Mouse (Mus musculus): ENCODE data around the gene Luc7l2. TPM values are rescaled to one million over a fixed set of nuclear protein-coding genes. Genes with fewer than 3 reads are reported as not detected.

The Luc7l2 gene
- total and polyA plus RNA-seq, 2 experiments from 2014 or later = 23.4 to 41.0 TPM

DNA sequence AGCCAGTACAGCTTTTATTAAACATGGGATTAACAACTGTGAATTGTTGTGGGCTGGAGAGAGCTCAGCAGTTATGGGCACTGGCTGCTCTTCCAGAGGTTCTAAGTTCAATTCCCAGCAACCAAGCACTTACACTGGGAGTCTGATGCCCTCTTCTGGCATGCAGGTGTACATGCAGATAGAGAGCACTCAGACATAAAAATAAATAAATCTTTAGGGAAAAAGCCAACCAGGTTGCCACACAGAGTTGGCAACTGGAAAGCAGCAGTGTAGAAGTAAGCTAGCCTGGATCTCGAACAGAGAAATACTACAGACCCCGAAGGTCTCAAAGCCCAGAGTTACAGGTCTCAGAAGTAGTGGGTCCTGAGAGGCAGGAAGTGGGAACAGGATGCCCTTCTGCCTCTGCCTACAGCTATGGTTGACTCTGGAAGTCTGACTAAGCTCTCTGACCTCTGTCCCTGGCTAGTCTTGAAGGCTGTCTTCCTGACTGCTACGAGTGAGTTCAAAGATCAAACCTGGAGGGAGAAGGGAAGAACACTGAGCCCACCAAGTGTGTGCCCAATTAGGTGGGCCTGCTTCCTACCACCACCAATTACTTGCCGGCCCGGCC lies 19.8 kb upstream of the Luc7l2 start:
- no peak overlapping the region for H3K4me3 ChIP-seq (ENCODE audit: low read depth, low read length)
- H3K4me2 ChIP-seq (ENCODE audit: low read depth, low read length) = no peak overlapping the region
- H3K27ac ChIP-seq (ENCODE audit: low read depth) = no peak overlapping the region
- no peak for ATAC-seq (ENCODE audit: insufficient read depth, low read depth)
- no peak for DNase-seq (ENCODE audit: low spot score)
- no peak overlapping the region for H3K9ac ChIP-seq (replicated peaks; ENCODE audit: low read depth, low read length)
- H3K9me3 ChIP-seq (replicated peaks; ENCODE audit: control insufficient read depth, low read length) = no peaks in the 10 kb centered on the region
- WGBS = 48% methylated on average over 5 of the region's 5 CpGs
- H3K27me3 ChIP-seq (ENCODE audit: control insufficient read depth, insufficient read depth, low read length) = no peaks in the 10 kb centered on the region
- peaks cover 11% of the 10 kb centered on the region for H3K4me1 ChIP-seq (ENCODE audit: control insufficient read depth, insufficient read depth)
- TF ChIP-seq EP300 (IDR thresholded peaks at IDR 0.05; ENCODE audit: low read depth) (no peak), CTCF (IDR thresholded peaks at IDR 0.05; ENCODE audit: low read depth) (peak; percentile 62)
- H3K36me3 ChIP-seq (replicated peaks; ENCODE audit: control insufficient read depth, insufficient read depth, low read length) = no peaks in the 10 kb centered on the region

DNA sequence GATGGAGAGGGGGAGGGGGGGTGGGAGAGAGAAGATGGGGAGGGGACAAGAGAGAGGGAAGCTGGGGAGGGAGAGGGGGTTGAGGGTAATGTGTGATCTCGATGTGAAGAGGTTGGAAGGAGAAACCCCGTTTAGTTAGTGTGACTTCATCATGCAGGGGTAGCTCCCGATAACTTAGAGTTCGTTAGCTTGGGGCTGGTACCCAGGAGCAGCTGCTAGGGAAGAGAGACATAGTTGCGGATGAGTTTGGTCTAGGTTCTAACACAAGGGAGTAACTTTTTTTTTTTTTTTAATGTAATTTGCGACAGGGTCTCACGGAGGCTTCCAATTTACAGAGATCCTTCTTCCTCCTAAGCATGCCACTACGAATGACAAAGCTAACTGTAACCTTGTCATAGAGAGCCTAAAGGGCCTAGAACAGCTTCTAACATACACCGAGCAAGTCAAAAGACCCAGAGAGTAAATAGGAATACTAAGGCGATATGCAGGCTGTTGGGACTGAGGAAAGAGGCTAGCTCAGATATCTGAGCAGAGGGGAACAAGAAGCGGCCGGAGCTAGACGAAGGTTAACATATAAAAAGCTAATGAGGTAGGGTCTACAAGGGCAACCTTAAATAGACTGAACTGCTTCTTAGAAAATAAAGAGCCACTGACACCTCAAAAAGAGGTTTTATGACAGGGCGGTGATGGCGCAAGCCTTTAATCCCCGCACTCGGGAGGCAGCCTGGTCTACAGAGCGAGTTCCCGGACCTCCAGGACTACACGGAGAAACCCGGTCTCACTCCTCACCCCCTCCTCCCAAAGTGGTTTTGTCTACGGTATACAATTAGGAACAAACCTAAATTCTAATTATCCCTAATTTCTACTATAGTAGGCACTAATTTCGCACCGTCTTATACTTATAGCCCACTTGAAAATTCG lies 18.4 kb upstream of the Luc7l2 start:
- Histone ChIP-seq H3K27me3 (ENCODE audit: control insufficient read depth, insufficient read depth, low read length) (no peaks in the 10 kb centered on the region), H3K4me1 (ENCODE audit: control insufficient read depth, insufficient read depth) (peaks cover 14% of the 10 kb centered on the region), H3K9ac (replicated peaks; ENCODE audit: low read depth, low read length) (peak overlapping the region; percentile 73), H3K9me3 (replicated peaks; ENCODE audit: control insufficient read depth, low read length) (no peaks in the 10 kb centered on the region), H3K4me3 (ENCODE audit: low read depth, low read length) (peak overlapping the region; percentile 71), H3K36me3 (replicated peaks; ENCODE audit: control insufficient read depth, insufficient read depth, low read length) (no peaks in the 10 kb centered on the region), H3K27ac (ENCODE audit: low read depth) (peak overlapping the region; percentile 98), H3K4me2 (ENCODE audit: low read depth, low read length) (peak overlapping the region; percentile 86)
- WGBS = 8% methylated on average over 25 of the region's 25 CpGs
- TF ChIP-seq CTCF (IDR thresholded peaks at IDR 0.05; ENCODE audit: low read depth) = no peak
- no peak for TF ChIP-seq EP300 (IDR thresholded peaks at IDR 0.05; ENCODE audit: low read depth)
- ATAC-seq (ENCODE audit: insufficient read depth, low read depth) = peak; percentile 5; the same call in 1 of the 2 replicates
- no peak for DNase-seq (ENCODE audit: low spot score)

DNA sequence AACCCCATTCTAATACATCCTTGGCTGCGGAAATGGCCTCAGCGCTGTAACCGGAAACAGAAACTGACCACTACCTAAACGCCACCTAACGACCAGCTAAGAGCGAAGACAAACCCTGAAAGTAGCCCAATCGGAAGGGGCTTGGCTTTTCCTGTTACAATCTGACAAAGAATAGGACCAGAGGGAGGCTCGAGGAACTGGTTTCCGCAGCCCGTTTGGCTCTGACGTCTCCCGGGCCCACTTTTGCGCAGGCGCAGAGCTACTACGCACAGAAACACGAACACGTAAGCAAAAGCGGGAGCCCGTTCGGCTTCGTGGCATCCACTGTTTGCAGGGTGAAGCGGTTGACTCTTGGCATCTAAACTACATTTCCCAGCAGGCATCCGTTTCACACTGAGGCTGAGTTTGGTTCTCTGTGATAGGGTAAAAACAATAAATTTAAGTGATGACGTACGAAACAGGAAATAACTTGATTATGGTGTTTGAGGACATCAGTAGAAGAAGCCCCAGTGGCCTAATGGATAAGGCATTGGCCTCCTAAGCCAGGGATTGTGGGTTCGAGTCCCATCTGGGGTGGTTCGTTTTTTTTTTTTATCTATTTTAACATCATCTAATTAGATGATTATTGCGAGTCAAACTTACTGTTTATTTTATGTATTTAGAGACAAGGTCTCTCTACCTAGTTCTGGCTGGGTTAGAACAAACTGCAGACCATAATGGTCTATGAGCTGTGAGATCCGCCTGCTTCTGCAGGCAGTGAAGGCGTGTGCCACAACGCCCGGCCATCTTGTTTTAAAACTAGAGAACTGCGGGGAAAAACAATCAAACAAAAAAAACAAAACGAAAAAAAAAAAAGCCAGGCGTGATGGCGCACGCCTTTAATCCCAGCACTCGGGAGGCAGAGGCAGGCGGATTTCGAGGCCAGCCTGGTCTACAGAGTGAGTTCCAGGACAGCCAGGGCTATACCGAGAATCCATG lies 17.4 kb upstream of the Luc7l2 start, which contains the start of gene Fmc1:
Fmc1 (plus strand) TSS at position 75 of the 978 bp plus-strand sequence.
- H3K36me3 ChIP-seq (replicated peaks; ENCODE audit: control insufficient read depth, insufficient read depth, low read length) = no peaks in the 10 kb centered on the region
- peak; percentile 86 for ATAC-seq (ENCODE audit: insufficient read depth, low read depth)
- peaks cover 14% of the 10 kb centered on the region for H3K4me1 ChIP-seq (ENCODE audit: control insufficient read depth, insufficient read depth)
- peak within 1 kb of the TSS; percentile 82 for H3K9ac ChIP-seq (replicated peaks; ENCODE audit: low read depth, low read length)
- no peaks in the 10 kb centered on the region for H3K9me3 ChIP-seq (replicated peaks; ENCODE audit: control insufficient read depth, low read length)
- H3K4me3 ChIP-seq (ENCODE audit: low read depth, low read length) = peak within 1 kb of the TSS; percentile 71
- H3K27me3 ChIP-seq (ENCODE audit: control insufficient read depth, insufficient read depth, low read length) = no peaks in the 10 kb centered on the region
- peak within 1 kb of the TSS; percentile 86 for H3K4me2 ChIP-seq (ENCODE audit: low read depth, low read length)
- DNase-seq (ENCODE audit: low spot score) = peak; percentile 98
- 5% methylated on average over 41 of the region's 41 CpGs for WGBS
- H3K27ac ChIP-seq (ENCODE audit: low read depth) = peak within 1 kb of the TSS; percentile 98
- TF ChIP-seq CTCF (IDR thresholded peaks at IDR 0.05; ENCODE audit: low read depth) (peak; percentile 47), EP300 (IDR thresholded peaks at IDR 0.05; ENCODE audit: low read depth) (peak; percentile 66; the same call in 1 of the 2 replicates)

DNA sequence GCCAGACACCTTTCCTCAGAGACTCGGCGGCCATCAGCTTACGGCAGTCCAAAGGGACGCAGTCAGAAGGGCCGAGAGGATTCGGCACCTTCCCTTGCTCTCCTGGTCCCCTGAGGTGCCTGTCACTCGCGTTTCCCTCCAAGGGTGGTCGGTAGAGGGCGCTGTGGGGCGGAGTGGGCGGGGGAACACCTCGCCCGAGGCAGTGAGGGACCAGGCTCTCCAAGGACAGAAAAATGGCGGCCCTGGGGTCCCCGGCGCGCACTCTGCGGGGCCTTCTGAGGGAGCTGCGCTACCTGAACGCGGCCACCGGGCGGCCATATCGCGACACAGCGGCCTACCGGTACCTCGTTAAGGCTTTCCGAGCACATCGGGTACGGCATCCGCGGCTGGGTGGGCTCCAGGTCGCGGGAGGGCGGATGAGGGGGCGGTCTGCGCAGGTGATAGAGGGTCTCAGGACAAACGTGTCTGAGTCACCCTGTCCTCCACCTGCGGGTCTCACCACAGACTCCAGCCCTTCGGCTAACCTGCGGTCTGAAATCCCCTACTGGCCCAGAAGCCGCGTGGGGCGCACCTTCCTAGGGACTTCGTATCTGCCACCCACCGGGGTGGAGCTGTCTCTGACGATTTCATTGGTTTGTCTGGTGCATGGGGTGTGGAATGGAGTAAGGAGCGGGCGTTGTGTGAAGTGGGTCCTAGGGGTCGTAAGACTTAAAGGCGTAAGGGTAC lies 16.3 kb upstream of the Luc7l2 start:
- peak overlapping the region; percentile 80 for H3K4me2 ChIP-seq (ENCODE audit: low read depth, low read length)
- TF ChIP-seq EP300 (IDR thresholded peaks at IDR 0.05; ENCODE audit: low read depth) (peak; percentile 64; the same call in 1 of the 2 replicates), CTCF (IDR thresholded peaks at IDR 0.05; ENCODE audit: low read depth) (peak; percentile 96)
- no peaks in the 10 kb centered on the region for H3K27me3 ChIP-seq (ENCODE audit: control insufficient read depth, insufficient read depth, low read length)
- 0 out of 2 replicates have a peak, but pooled peaks cover 1% of the 10 kb centered on the region for H3K36me3 ChIP-seq (replicated peaks; ENCODE audit: control insufficient read depth, insufficient read depth, low read length)
- DNase-seq (ENCODE audit: low spot score) (peak; percentile 93), ATAC-seq (ENCODE audit: insufficient read depth, low read depth) (peak; percentile 76)
- peak overlapping the region; percentile 82 for H3K9ac ChIP-seq (replicated peaks; ENCODE audit: low read depth, low read length)
- peak overlapping the region; percentile 71 for H3K4me3 ChIP-seq (ENCODE audit: low read depth, low read length)
- under 1% methylated on average over 53 of the region's 53 CpGs for WGBS
- peak overlapping the region; percentile 98 for H3K27ac ChIP-seq (ENCODE audit: low read depth)
- H3K9me3 ChIP-seq (replicated peaks; ENCODE audit: control insufficient read depth, low read length) = no peaks in the 10 kb centered on the region
- peaks cover 14% of the 10 kb centered on the region for H3K4me1 ChIP-seq (ENCODE audit: control insufficient read depth, insufficient read depth)

All from heart, postnatal 0 days (tissue).